Mouse (Mus musculus): Measurements from ENCODE around the gene Pithd1.

DNA sequence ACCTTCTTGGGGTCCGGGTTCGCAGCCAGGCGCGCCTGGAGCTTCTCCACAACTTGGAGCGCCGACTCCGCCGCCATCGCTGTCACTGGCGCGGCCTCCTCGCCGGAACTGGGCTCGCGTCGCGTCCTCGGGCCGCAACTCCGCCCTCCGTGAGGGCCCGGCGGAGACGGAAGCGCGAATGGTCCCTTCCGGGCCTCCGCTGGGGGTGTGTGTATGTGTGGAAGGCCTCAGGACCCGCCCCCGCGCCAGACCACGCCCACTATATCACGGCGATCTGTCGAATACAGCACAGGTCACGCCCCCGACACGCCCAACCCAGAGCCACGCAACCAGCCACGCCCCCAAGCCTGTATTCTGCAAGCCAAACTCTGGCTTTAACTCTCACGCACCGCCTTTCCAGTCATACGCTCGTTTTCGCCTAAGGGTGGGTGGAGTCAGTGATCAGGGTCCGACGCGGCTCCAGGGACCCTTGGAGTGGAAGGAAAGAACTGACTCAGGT lies 34.5 kb upstream of the Pithd1 start, which contains the start of gene Eloa:
- TF ChIP-seq POLR2A (IDR thresholded peaks at IDR 0.05; ENCODE audit: control insufficient read depth in 1 of 2, insufficient read depth in 1 of 2, low read depth in 1 of 2, low read length in 2 of 2, poor library complexity in 1 of 2) (peak; percentile 77 to 81), EP300 (IDR thresholded peaks at IDR 0.05; ENCODE audit: low read depth in 1 of 2, low read length in 2 of 2) (0 out of 4 replicates have a peak, but pooled peaks of 1 of the 2 experiments have one; percentile 11), ETS1 (IDR thresholded peaks at IDR 0.05; ENCODE audit: low read depth, low read length) (peak; percentile 48), NELFE (IDR thresholded peaks at IDR 0.05; ENCODE audit: low read depth, low read length) (peak; percentile 81), CTCF (IDR thresholded peaks at IDR 0.05 in 2 of 3, conservative IDR thresholded peaks at IDR 0.05 in 1 of 3; ENCODE audit: control insufficient read depth in 1 of 3, insufficient read depth in 1 of 3, low read depth in 2 of 3, low read length in 3 of 3, poor library complexity in 1 of 3, severe bottlenecking in 1 of 3) (no peak), JUND (IDR thresholded peaks at IDR 0.05; ENCODE audit: low read depth, low read length) (no peak), MYC (IDR thresholded peaks at IDR 0.05; ENCODE audit: low read depth, low read length) (0 out of 2 replicates have a peak, but pooled peaks have one; percentile 33)
